Comparison of ENCODE assay signal across 24 mouse cellular contexts in genomic region chr2:145950239-145950638, GRCm38 (mm10). TPM values are rescaled to one million over a fixed set of nuclear protein-coding genes. Genes with fewer than 3 reads are reported as not detected.
A peak's percentile ranks its signal among the peaks of the same experiment; 100 is the strongest.
DNase-seq lines count a peak whose midpoint lies in the region; ATAC-seq and TF ChIP-seq lines count a peak whose summit lies in the region.
"Had no signal": no experiment of that assay in that cellular context is flagged by ENCODE, and none has a peak within 500 bp of the region (broad histone marks: within the 10 kb centered on the region; RNA-seq: fewer than 3 reads in every experiment).

No protein-coding gene starts in this region.

- no peak overlapping the region; the same call in 1 of the 2 replicates for H3K27ac ChIP-seq in hindbrain, embryonic 11.5 days (ENCODE audit: low read depth, low read length)
- no peak overlapping the region for H3K27ac ChIP-seq in hindbrain, postnatal 0 days
- H3K27ac ChIP-seq in midbrain, embryonic 11.5 days (ENCODE audit: low read depth, low read length) = no peak overlapping the region
- H3K27ac ChIP-seq in midbrain, embryonic 13.5 days = no peak overlapping the region
- no peak overlapping the region for H3K27ac ChIP-seq in embryonic facial prominence, embryonic 11.5 days (replicated peaks; ENCODE audit: low read depth, low read length)
- H3K27ac ChIP-seq: heart, embryonic 10.5 days; liver, embryonic 14.5 days; lung, embryonic 15.5 days; stomach, embryonic 15.5 days had no signal

- H3K4me3 ChIP-seq in hindbrain, embryonic 11.5 days (ENCODE audit: low read depth, low read length) = no peak overlapping the region
- no peak overlapping the region for H3K4me3 ChIP-seq in hindbrain, postnatal 0 days (ENCODE audit: low read length)
- no peak overlapping the region for H3K4me3 ChIP-seq in midbrain, embryonic 11.5 days (ENCODE audit: low read depth, low read length)
- H3K4me3 ChIP-seq in midbrain, embryonic 13.5 days (replicated peaks) = no peak overlapping the region
- H3K4me3 ChIP-seq in embryonic facial prominence, embryonic 11.5 days (ENCODE audit: low read depth, low read length) = no peak overlapping the region
- H3K4me3 ChIP-seq: heart, embryonic 10.5 days; lung, embryonic 15.5 days; midbrain, embryonic 12.5 days; neural tube, embryonic 12.5 days; stomach, embryonic 15.5 days had no signal

- ATAC-seq in hindbrain, embryonic 11.5 days (ENCODE audit: low FRiP score) = 0 out of 2 replicates have a peak, but pooled peaks have one; percentile 61
- ATAC-seq in hindbrain, postnatal 0 days = no peak
- ATAC-seq in midbrain, embryonic 11.5 days (ENCODE audit: low FRiP score) = 0 out of 2 replicates have a peak, but pooled peaks have one; percentile 31
- no peak for ATAC-seq in midbrain, embryonic 13.5 days
- no peak for ATAC-seq in embryonic facial prominence, embryonic 11.5 days (replicated peaks; ENCODE audit: insufficient number of reproducible peaks, low FRiP score, low TSS enrichment, low read depth)
- ATAC-seq: forebrain, embryonic 16.5 days had no signal

- H3K9me3 ChIP-seq in hindbrain, embryonic 11.5 days (ENCODE audit: control insufficient read depth, low read length) = no peaks in the 10 kb centered on the region
- no peaks in the 10 kb centered on the region for H3K9me3 ChIP-seq in hindbrain, postnatal 0 days (ENCODE audit: low read length)
- no peaks in the 10 kb centered on the region for H3K9me3 ChIP-seq in midbrain, embryonic 11.5 days (ENCODE audit: control insufficient read depth, low read length)
- H3K9me3 ChIP-seq in midbrain, embryonic 13.5 days = no peaks in the 10 kb centered on the region
- no peaks in the 10 kb centered on the region for H3K9me3 ChIP-seq in embryonic facial prominence, embryonic 11.5 days (replicated peaks; ENCODE audit: control insufficient read depth, low read length)
- H3K9me3 ChIP-seq: heart, embryonic 10.5 days; lung, embryonic 15.5 days; midbrain, embryonic 12.5 days; neural tube, embryonic 12.5 days; stomach, embryonic 15.5 days had no signal

- TF ChIP-seq CTCF in hindbrain, postnatal 0 days (IDR thresholded peaks at IDR 0.05; ENCODE audit: low read depth) = no peak

- no peaks in the 10 kb centered on the region for H3K27me3 ChIP-seq in hindbrain, embryonic 11.5 days (ENCODE audit: control insufficient read depth, insufficient read depth, low read length)
- no peaks in the 10 kb centered on the region for H3K27me3 ChIP-seq in hindbrain, postnatal 0 days (ENCODE audit: insufficient read depth, low read length)
- H3K27me3 ChIP-seq in midbrain, embryonic 11.5 days (ENCODE audit: control insufficient read depth, insufficient read depth, low read length) = no peaks in the 10 kb centered on the region
- H3K27me3 ChIP-seq in midbrain, embryonic 13.5 days = 0 out of 2 replicates have a peak, but pooled peaks cover 3% of the 10 kb centered on the region
- no peaks in the 10 kb centered on the region for H3K27me3 ChIP-seq in embryonic facial prominence, embryonic 11.5 days (ENCODE audit: control insufficient read depth, insufficient read depth, low read length)
- H3K27me3 ChIP-seq: CH12.LX; lung, embryonic 15.5 days; neural tube, embryonic 12.5 days; stomach, embryonic 15.5 days had no signal

- no peaks in the 10 kb centered on the region for H3K36me3 ChIP-seq in hindbrain, embryonic 11.5 days (ENCODE audit: control insufficient read depth, insufficient read depth, low read length)
- H3K36me3 ChIP-seq in hindbrain, postnatal 0 days (ENCODE audit: insufficient read depth, low read length) = no peaks in the 10 kb centered on the region
- no peaks in the 10 kb centered on the region for H3K36me3 ChIP-seq in midbrain, embryonic 11.5 days (ENCODE audit: control insufficient read depth, insufficient read depth, low read length)
- H3K36me3 ChIP-seq in midbrain, embryonic 13.5 days = no peaks in the 10 kb centered on the region
- H3K36me3 ChIP-seq in embryonic facial prominence, embryonic 11.5 days (replicated peaks; ENCODE audit: control insufficient read depth, insufficient read depth, low read depth, low read length) = no peaks in the 10 kb centered on the region
- H3K36me3 ChIP-seq: heart, embryonic 10.5 days; lung, embryonic 15.5 days; midbrain, embryonic 12.5 days; neural tube, embryonic 12.5 days; stomach, embryonic 15.5 days had no signal

- peak; percentile 43 for DNase-seq in hindbrain, embryonic 11.5 days (ENCODE audit: low spot score)
- no peak for DNase-seq in hindbrain, postnatal 0 days (ENCODE audit: low spot score)
- DNase-seq in midbrain, embryonic 11.5 days (ENCODE audit: low spot score, missing footprints) = peak; percentile 84
- DNase-seq in embryonic facial prominence, embryonic 11.5 days (ENCODE audit: low spot score) = peak; percentile 21
- peak; percentile 9 for DNase-seq in yolk sac, embryonic 10.5 days (ENCODE audit: low spot score)
- no peak for DNase-seq in layer of hippocampus, adult 9-10 months (ENCODE audit: low spot score)
- DNase-seq: adrenal gland, postnatal 25 days; cerebellum, adult 11 months; cerebellum, postnatal 10 days; gastrocnemius, postnatal 36 days; kidney, adult 8-10 months; lung, postnatal 4 days; right cerebral cortex, postnatal 14 days; thymus, adult 2 months had no signal

- no peak overlapping the region for H3K9ac ChIP-seq in hindbrain, embryonic 11.5 days (ENCODE audit: low read depth, low read length)
- no peak overlapping the region for H3K9ac ChIP-seq in hindbrain, postnatal 0 days (replicated peaks; ENCODE audit: low read length)
- no peak overlapping the region for H3K9ac ChIP-seq in midbrain, embryonic 11.5 days (ENCODE audit: low read length)
- no peak overlapping the region for H3K9ac ChIP-seq in midbrain, embryonic 13.5 days (replicated peaks)
- no peak overlapping the region for H3K9ac ChIP-seq in embryonic facial prominence, embryonic 11.5 days (replicated peaks; ENCODE audit: low read length)
- H3K9ac ChIP-seq: liver, embryonic 14.5 days; lung, embryonic 15.5 days; midbrain, embryonic 12.5 days; neural tube, embryonic 12.5 days; stomach, embryonic 15.5 days had no signal

- H3K4me2 ChIP-seq in hindbrain, embryonic 11.5 days (replicated peaks; ENCODE audit: low read depth, low read length) = no peak overlapping the region
- H3K4me2 ChIP-seq in hindbrain, postnatal 0 days (ENCODE audit: low read depth, low read length) = no peak overlapping the region
- H3K4me2 ChIP-seq in midbrain, embryonic 11.5 days = no peak overlapping the region
- H3K4me2 ChIP-seq in midbrain, embryonic 13.5 days (replicated peaks) = no peak overlapping the region
- no peak overlapping the region for H3K4me2 ChIP-seq in embryonic facial prominence, embryonic 11.5 days (ENCODE audit: low read depth, low read length)
- H3K4me2 ChIP-seq: lung, embryonic 15.5 days; neural tube, embryonic 12.5 days; stomach, embryonic 15.5 days had no signal

- WGBS in hindbrain, embryonic 11.5 days = 8% methylated on average over 10 of the region's 10 CpGs
- WGBS in hindbrain, postnatal 0 days = 18% methylated on average over 10 of the region's 10 CpGs
- WGBS in midbrain, embryonic 11.5 days = 28% methylated on average over 10 of the region's 10 CpGs
- 21% methylated on average over 10 of the region's 10 CpGs for WGBS in midbrain, embryonic 13.5 days
- 4% methylated on average over 10 of the region's 10 CpGs for WGBS in embryonic facial prominence, embryonic 11.5 days

- 0 out of 2 replicates have a peak, but pooled peaks cover 3% of the 10 kb centered on the region for H3K4me1 ChIP-seq in hindbrain, embryonic 11.5 days (replicated peaks; ENCODE audit: control insufficient read depth, insufficient read depth, low read length)
- no peaks in the 10 kb centered on the region for H3K4me1 ChIP-seq in hindbrain, postnatal 0 days (ENCODE audit: insufficient read depth, low read length)
- peaks cover 21% of the 10 kb centered on the region for H3K4me1 ChIP-seq in midbrain, embryonic 11.5 days (ENCODE audit: control insufficient read depth, insufficient read depth, low read length)
- peaks cover 18% of the 10 kb centered on the region for H3K4me1 ChIP-seq in midbrain, embryonic 13.5 days (replicated peaks)
- H3K4me1 ChIP-seq in embryonic facial prominence, embryonic 11.5 days (ENCODE audit: control insufficient read depth, insufficient read depth, low read length) = no peaks in the 10 kb centered on the region
- H3K4me1 ChIP-seq: lung, embryonic 15.5 days; stomach, embryonic 15.5 days had no signal

RNA-seq across cellular contexts. Expression of gene Crnkl1, which starts 15.4 kb away (rescaled TPM):
- 42.3 and 43.9 TPM in 2 replicates for polyA plus RNA-seq in hindbrain, embryonic 11.5 days (2014; fragmentation: Nextera tagmentation; extraction: Ambion mirVana)
- total RNA-seq in hindbrain, postnatal 0 days (2014; rRNA removed) = 12.3 and 14.6 TPM in 2 replicates
- 15.1 and 19.6 TPM in 2 replicates for polyA plus RNA-seq in hindbrain, postnatal 0 days (2015; fragmentation: Nextera tagmentation; extraction: Ambion mirVana)
- 44.2 and 46.6 TPM in 2 replicates for polyA plus RNA-seq in midbrain, embryonic 11.5 days (2014; fragmentation: Nextera tagmentation; extraction: Ambion mirVana)
- polyA plus RNA-seq in midbrain, embryonic 13.5 days (2015; fragmentation: Nextera tagmentation; extraction: Ambion mirVana) = 33.5 and 35.6 TPM in 2 replicates
- polyA plus RNA-seq in embryonic facial prominence, embryonic 11.5 days (2014; fragmentation: Nextera tagmentation; extraction: Ambion mirVana) = 49.2 and 50.6 TPM in 2 replicates

RNA-seq across cellular contexts. Expression of gene Cfap61, which starts 15.7 kb away (rescaled TPM):
- polyA plus RNA-seq in hindbrain, embryonic 11.5 days (2014; fragmentation: Nextera tagmentation; extraction: Ambion mirVana) = 1.7 and 2.4 TPM in 2 replicates
- total RNA-seq in hindbrain, postnatal 0 days (2014; rRNA removed) = 2.6 and 4.1 TPM in 2 replicates
- 3.7 and 5.4 TPM in 2 replicates for polyA plus RNA-seq in hindbrain, postnatal 0 days (2015; fragmentation: Nextera tagmentation; extraction: Ambion mirVana)
- 0.87 and 1.2 TPM in 2 replicates for polyA plus RNA-seq in midbrain, embryonic 11.5 days (2014; fragmentation: Nextera tagmentation; extraction: Ambion mirVana)
- 1.7 and 1.8 TPM in 2 replicates for polyA plus RNA-seq in midbrain, embryonic 13.5 days (2015; fragmentation: Nextera tagmentation; extraction: Ambion mirVana)
- 0.38 and 1.3 TPM in 2 replicates for polyA plus RNA-seq in embryonic facial prominence, embryonic 11.5 days (2014; fragmentation: Nextera tagmentation; extraction: Ambion mirVana)
- total RNA-seq: CH12.LX; gastrocnemius, postnatal 36 days; MEL had no signal
- polyA plus RNA-seq: liver, embryonic 14.5 days had no signal

RNA-seq across cellular contexts. Expression of gene Naa20, which starts 48.3 kb away (rescaled TPM):
- polyA plus RNA-seq in hindbrain, embryonic 11.5 days (2014; fragmentation: Nextera tagmentation; extraction: Ambion mirVana) = 139 and 146 TPM in 2 replicates
- total RNA-seq in hindbrain, postnatal 0 days (2014; rRNA removed) = 104 and 105 TPM in 2 replicates
- polyA plus RNA-seq in hindbrain, postnatal 0 days (2015; fragmentation: Nextera tagmentation; extraction: Ambion mirVana) = 166 and 168 TPM in 2 replicates
- polyA plus RNA-seq in midbrain, embryonic 11.5 days (2014; fragmentation: Nextera tagmentation; extraction: Ambion mirVana) = 147 and 151 TPM in 2 replicates
- 119 and 126 TPM in 2 replicates for polyA plus RNA-seq in midbrain, embryonic 13.5 days (2015; fragmentation: Nextera tagmentation; extraction: Ambion mirVana)
- 178 and 190 TPM in 2 replicates for polyA plus RNA-seq in embryonic facial prominence, embryonic 11.5 days (2014; fragmentation: Nextera tagmentation; extraction: Ambion mirVana)

Comparison
In these comparisons a context has a peak if more than half of its experiments do, and no peak if none do; other contexts are left out.
1. ATAC-seq: peak in hindbrain, embryonic 11.5 days (single experiment) and midbrain, embryonic 11.5 days (single experiment); none in hindbrain, postnatal 0 days (single experiment), midbrain, embryonic 13.5 days (single experiment) and embryonic facial prominence, embryonic 11.5 days (single experiment).
2. DNase-seq: peak in hindbrain, embryonic 11.5 days (single experiment), midbrain, embryonic 11.5 days (single experiment), embryonic facial prominence, embryonic 11.5 days (single experiment) and yolk sac, embryonic 10.5 days (single experiment); none in hindbrain, postnatal 0 days (single experiment) and layer of hippocampus, adult 9-10 months (single experiment).